Mouse (Mus musculus) thymus, postnatal 10 days (tissue): ENCODE measurements around the gene Myom1.

ENCODE experiments used
- DNase-seq, 2 experiments: peaks; one replicate each; pipeline ENCODE4 v3.0.0; 2021; ENCODE audit warnings: low spot score in 2 of 2

The Myom1 gene

GRCm38 (mm10) chr17:71098606-71099005 lies 96.2 kb downstream of the Myom1 start:
- no peak for DNase-seq

DNA sequence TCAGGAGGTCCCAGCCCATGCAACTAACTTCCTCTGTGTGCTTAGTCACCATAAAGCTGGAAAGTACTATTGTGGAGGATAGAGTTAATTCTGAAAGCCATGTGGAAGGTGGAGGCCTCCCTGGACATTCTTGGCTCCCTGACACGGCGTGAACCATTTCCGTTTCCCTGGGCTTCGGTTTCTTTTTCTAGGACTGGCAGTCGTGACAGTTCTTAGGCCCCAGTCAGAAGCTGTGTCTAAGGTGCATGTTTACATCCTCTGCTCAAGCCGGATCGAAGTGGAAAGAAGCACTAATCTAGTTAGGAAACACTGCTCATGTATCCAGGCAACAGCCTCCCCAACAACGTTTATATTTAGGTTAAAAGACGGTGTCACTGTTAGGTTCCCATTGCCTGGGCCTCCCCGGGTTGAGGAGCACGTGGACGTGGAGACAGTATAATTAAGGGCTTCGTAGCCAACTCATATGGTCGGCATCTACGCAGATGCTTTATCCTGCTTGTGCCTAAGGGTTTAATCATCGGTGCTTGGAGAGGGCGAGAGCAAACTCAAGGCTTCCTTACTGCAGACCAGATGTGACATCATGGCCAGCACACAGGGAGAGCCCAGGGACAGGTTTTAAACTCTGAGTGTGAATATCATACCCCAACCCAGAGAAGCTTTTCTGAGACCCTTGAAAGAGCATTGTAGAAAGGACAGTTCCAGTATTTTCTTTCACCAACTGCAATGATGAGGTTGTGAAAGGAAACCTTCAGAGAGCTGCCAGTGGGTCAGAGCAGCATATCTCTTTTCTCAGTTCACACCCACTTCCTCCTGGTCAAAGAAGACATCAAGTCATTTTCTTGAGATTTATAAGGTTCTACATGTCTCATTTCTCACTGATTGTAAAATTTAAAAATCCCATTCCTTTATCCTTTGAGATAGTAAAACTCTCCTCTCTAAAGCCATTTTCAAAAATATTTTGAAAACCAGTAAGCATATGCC lies 100.4 kb downstream of the Myom1 start:
- no peak for DNase-seq

GRCm38 (mm10) chr17:71105297-71105696 lies 102.9 kb downstream of the Myom1 start:
- no peak for DNase-seq

GRCm38 (mm10) chr17:71106250-71106649 lies 103.8 kb downstream of the Myom1 start:
- DNase-seq = no peak

DNA sequence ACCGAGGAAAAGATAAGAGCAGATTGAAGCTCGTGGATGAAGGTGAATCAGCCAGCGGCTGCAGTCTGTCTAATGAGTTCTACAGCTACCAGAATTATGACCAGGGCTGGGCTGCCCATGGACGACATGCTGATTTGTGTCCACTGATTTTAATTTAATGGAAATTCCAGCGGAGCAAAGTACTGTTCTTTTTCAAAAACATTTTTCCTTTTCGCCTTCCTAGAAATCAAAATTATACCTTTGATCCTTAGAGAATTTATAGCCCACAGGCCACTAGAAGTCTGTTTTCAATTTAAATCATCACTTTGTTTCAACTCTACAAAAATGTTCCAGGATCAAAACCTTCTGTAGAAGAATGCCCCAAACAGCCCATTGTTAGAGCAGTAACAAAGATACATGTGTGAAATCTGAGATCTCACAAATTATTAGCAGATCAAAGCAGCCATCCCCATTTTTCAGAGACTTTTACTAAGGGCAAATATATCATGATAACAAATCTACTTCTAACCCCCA lies 108.4 kb downstream of the Myom1 start:
- DNase-seq = no peak

DNA sequence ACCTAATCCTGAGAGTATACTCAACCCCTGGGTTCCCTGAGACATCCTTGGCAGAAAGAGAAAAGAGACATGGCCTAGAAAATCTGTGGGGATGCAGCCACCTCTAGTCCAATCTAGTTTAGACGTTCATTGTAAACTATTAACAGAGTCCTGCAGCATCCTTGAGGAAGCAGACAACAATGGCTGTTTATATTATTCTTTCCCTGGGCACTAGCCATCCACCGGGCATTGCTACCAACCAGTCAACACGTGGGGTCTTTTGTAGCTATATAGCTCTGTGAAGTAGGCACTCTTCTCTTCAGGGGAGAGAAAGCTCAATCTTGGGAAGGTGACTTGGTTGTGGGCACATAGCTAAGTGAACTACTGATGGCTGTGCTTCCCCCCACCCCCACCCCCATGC lies 110.3 kb downstream of the Myom1 start:
- DNase-seq = no peak

GRCm38 (mm10) chr17:71114282-71114681 lies 111.8 kb downstream of the Myom1 start:
- no peak for DNase-seq

GRCm38 (mm10) chr17:71117956-71118355 lies 115.5 kb downstream of the Myom1 start:
- no peak for DNase-seq

GRCm38 (mm10) chr17:71118607-71119006 lies 116.2 kb downstream of the Myom1 start:
- DNase-seq = peak; percentile 16 to 38

DNA sequence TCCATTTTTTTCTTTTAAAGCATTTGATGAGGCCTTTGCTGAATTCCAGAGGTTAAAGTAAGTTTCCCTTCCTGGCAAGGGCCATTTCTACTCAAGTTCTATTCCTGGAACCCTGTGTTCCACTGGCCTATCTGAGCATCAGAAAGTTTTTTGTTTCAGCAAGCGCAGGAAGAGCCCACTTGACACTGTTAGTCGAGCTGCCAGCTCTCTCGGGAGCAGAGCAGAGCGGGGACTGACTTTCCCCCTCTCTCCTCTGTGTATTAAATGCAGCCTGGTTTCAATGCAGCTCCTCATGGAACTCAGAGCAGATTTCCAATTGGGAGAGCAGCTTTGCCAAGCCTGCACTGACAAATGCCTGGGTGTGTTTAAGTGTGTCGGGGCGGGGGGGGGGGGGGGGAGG lies 118.2 kb downstream of the Myom1 start:
- no peak for DNase-seq

GRCm38 (mm10) chr17:71124061-71124670 lies 121.7 kb downstream of the Myom1 start:
- no peak for DNase-seq

GRCm38 (mm10) chr17:71124674-71125073 lies 122.2 kb downstream of the Myom1 start:
- no peak for DNase-seq

DNA sequence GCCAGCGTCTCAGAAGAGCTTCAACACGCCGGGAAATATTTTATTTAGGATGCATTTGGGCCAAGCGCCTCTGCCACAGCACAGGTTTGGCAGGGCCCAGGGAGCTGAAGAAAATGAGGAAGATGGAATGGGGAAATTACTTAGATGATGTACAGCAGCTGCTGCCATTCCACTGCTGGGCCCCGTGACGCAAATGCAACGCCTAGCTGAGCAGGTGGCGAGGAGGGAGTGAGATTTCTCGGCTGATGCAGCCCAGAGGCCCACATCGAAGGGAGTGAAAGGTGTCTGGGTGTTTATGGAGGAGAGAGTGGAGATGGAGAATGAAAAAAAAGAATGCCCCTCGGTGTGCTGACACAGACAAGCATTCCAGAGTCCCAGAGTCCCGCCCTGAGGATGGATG lies 123.1 kb downstream of the Myom1 start:
- DNase-seq = no peak

GRCm38 (mm10) chr17:71126001-71126400 lies 123.6 kb downstream of the Myom1 start:
- no peak for DNase-seq

DNA sequence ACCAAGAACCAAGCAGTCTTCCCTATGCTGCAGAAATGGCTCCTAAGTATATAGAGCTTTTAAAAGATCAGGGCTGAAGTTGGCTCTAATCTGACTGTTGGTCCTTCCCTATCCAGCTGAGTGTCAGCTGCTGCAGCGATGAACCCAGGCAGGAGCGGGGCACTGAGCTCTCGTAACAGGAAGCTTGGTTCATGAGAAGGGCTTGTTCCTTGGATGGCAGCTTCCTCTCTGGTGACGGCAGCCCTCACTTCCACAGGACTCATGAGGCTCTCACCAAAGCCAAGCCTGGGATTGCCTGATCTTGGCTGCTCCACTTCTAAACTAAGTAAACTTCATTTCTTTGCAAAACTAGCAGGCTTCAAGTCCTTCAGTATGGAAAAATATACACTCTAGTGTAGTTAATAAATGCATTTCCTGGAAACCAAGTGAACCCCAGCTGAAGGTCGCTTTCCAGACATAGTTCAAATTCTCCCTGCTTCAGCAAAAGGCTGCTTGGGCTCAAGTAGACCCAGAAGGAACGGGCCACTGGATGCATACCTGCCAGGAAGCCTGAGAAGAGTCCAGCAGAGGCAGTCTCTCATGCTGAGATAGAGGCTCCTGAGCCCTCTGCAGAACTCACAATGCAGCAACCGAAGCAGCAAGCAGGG lies 125.2 kb downstream of the Myom1 start:
- DNase-seq = no peak

DNA sequence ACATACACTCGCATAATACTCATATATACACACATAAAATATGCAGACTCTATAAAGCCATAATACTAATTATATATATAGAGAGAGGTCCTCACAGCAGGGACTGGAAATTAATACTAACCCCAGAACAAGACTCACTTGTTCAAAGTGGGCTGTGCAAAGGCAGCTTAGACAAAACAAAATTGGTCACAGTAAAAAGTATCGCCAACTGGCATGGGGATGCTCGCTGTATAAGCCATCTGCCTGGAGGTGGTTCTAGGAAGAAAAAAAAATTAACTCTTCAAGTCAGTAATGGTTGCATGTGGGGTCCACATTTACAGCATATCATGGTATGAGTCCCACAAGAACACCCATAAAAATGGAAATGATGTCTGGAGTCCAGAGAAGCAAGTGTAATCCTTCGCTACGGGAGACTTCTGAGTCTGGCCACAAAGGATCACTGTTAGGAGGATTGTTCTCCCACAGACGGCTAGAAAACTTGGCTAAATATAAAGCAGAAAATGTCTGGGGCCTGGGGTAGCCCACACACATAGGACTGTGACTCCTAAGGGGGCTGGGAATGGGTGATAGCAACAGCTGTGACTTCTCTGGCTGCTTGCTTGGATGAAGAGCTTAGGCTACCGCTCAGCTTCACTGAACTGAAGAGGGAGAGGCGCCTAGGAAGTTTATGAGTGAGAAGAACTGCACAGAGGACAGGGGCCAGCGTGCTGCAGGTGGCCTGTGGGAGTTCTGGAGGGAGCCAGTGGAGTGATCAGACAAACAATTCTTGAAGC lies 127.2 kb downstream of the Myom1 start:
- no peak for DNase-seq

DNA sequence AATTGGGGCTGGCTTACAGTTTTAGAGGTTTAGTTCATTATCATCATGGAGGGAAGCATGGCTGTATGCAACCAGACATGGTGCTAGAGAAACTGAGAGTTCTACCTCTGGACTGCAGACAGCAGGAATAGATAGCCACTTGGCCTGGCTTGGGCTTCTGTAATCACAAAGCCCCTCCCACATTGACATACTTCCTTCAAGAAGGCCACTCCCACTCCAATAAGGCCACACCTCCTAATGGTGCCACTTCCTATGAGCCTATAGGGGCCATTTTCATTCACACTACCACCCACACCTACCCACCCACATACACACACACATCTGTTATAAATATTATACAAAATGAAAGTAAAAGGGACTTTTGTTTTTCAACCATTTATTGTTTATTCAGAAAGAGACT lies 129.8 kb downstream of the Myom1 start:
- DNase-seq = no peak

DNA sequence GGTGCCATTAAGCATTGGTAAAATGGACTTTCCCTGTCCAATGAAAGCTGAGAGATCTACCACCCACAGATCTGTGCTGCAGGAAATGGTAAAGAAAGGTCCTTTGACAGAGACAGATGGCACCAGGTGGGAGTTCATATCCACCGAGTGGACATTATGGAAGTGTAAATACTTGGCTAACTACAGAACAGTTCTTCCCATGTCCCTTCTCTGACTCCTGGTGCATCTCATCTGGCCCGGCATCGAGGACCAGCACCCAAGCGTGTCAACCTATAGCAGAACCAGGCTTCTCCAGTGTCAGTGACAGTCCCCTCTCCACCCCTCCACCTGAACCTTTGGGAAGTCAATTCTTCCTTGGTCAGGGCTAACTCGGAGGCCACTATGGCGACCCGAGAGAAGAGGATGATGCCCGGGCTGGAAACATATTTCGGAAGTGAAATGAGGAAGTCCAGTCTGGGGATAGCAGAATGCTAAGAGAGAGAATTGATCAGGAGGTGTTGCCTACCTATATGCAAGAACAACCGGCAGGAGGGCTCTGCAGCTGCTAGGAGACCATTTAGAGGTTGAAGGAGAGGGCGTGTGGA lies 130.5 kb downstream of the Myom1 start:
- DNase-seq = no peak

GRCm38 (mm10) chr17:71134441-71134955 lies 132.1 kb downstream of the Myom1 start:
- no peak for DNase-seq

DNA sequence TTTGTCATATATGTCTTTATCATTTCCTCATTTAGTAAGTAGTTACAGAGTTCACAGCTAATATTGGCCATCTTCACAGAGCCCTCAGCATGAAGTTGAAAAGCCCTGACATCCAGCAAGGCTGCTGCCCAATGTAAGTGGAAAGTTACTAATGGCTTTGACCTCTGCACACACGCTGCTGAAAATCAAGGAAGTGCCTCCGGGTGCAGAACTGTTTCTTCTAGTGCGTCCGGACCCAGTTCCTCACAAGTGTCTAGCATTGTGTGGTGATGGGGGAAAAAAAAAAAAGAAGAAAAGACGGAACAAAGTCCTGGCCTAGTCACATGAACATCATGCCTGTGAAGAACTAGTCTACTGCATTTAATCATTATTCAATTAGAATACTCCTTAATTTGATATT lies 132.7 kb downstream of the Myom1 start:
- no peak for DNase-seq

DNA sequence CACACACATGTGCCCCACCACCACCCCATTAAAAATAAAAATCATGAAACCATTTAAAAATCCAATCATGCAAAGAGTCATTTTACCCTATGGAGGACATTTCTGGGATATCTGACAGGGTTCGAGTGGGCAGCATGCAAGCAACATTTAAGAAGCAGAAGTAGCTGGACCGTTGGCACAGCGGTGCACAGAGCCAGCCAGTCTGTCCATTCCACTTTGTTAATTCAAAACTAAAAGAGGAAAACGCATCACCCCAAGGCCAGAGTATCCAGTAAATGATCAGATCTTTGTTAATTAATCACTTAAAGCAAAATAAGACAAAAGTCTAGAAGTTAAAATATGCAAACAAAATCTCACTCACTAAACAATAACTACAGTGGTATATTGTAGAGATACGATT lies 133.4 kb downstream of the Myom1 start:
- DNase-seq = no peak
